Mouse (Mus musculus) intestine, postnatal 0 days (tissue): ENCODE measurements at regions not wholly inside any gene's neighbourhood (a gene's known extent, or its start where the extent isn't known, plus 50 kb on each side); places are given as distances from the start of the nearest gene placed in this dataset.

Experiments used
- ATAC-seq: fragments of 200-750 bp; cut with Nextera tagmentation; 2 replicates; pipeline ENCODE4 v1.8.0; 2017; ENCODE audit warnings: mild to moderate bottlenecking, moderate TSS enrichment, moderate library complexity
- H3K27ac ChIP-seq: fragments of 300-500 bp; sonication (generic); 2 replicates; pipeline ENCODE4 v1.5.1; 2014; ENCODE audit warnings: mild to moderate bottlenecking, low read depth, low read length, moderate library complexity
- H3K27me3 ChIP-seq: fragments of 300-500 bp; sonication (generic); replicated peaks from 2 replicates; pipeline ENCODE4 v1.6.1; 2014; ENCODE audit warnings: low read length, mixed read lengths; ENCODE audit not compliant: control insufficient read depth, insufficient read depth
- H3K36me3 ChIP-seq: fragments of 300-500 bp; sonication (generic); 2 replicates; pipeline ENCODE4 v1.6.1; 2014; ENCODE audit warnings: mild to moderate bottlenecking, moderate library complexity; ENCODE audit not compliant: control insufficient read depth, insufficient read depth
- H3K4me1 ChIP-seq: fragments of 300-500 bp; sonication (generic); replicated peaks from 2 replicates; pipeline ENCODE4 v1.6.1; 2014; ENCODE audit warnings: antibody characterized with exemption, low read length, mixed read lengths; ENCODE audit not compliant: control insufficient read depth, insufficient read depth
- H3K4me2 ChIP-seq: fragments of 300-500 bp; sonication (generic); replicated peaks from 2 replicates; pipeline ENCODE4 v1.6.1; 2014; ENCODE audit warnings: low read depth, mild to moderate bottlenecking, moderate library complexity
- H3K4me3 ChIP-seq: fragments of 300-500 bp; sonication (generic); 2 replicates; pipeline ENCODE4 v1.5.1; 2014; ENCODE audit warnings: low read depth, low read length
- H3K9ac ChIP-seq: fragments of 300-500 bp; sonication (generic); 2 replicates; pipeline ENCODE4 v1.6.1; 2014; ENCODE audit warnings: mild to moderate bottlenecking, low read depth, low read length
- H3K9me3 ChIP-seq: fragments of 300-500 bp; sonication (generic); 2 replicates; pipeline ENCODE4 v1.6.1; 2016; ENCODE audit warnings: mixed run types; ENCODE audit not compliant: control insufficient read depth
- CTCF ChIP-seq: sonication (generic); IDR thresholded peaks from 2 replicates; pipeline ENCODE4 v1.5.1; 2016; ENCODE audit warnings: low read depth, mild to moderate bottlenecking, control low read depth, antibody characterized with exemption, moderate library complexity
- WGBS: fragments of 180-500 bp; shearing (Covaris S2); extraction: QIAGEN DNeasy Blood & Tissue Kit; methylation state at CpG from one replicate; pipeline ENCODE4 v1.1.7; 2014; 5-methylcytosine and 5-hydroxymethylcytosine counted together

DNA sequence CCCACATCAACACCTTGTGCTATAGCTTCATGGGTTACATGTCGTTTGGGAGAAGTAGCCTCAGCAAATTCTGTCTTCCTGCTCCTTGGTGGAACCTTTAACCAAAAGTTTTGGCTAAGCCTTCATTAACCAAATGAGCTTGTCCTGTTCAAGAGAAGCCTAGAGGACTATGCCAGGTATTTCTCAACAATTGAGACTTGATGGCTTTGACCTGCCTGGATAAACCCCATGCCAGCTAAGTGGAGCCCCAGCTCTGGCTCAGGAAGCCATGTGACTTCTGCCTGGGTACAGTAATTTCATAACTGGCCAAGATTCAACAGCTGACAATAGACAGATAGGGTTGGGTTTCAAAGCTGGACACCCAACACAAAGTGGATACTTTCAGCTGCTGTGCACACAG is 174.5 kb downstream of the Lpin1 start:
- no peak for TF ChIP-seq CTCF
- no peaks in the 10 kb centered on the region for H3K36me3 ChIP-seq
- no peak overlapping the region for H3K4me2 ChIP-seq
- no peaks in the 10 kb centered on the region for H3K9me3 ChIP-seq
- H3K9ac ChIP-seq: no peak overlapping the region
- WGBS: 76% methylated on average over 1 of the region's 1 CpGs
- H3K27me3 ChIP-seq: no peaks in the 10 kb centered on the region
- ATAC-seq: no peak
- no peaks in the 10 kb centered on the region for H3K4me1 ChIP-seq
- no peak overlapping the region for H3K4me3 ChIP-seq
- H3K27ac ChIP-seq: no peak overlapping the region

GRCm38 (mm10) chr12:16434739-16435138 is 176.0 kb downstream of the Lpin1 start:
- no peak overlapping the region for H3K9ac ChIP-seq
- H3K27ac ChIP-seq: no peak overlapping the region
- H3K4me2 ChIP-seq: no peak overlapping the region
- 82% methylated on average over 1 of the region's 1 CpGs for WGBS
- no peaks in the 10 kb centered on the region for H3K27me3 ChIP-seq
- no peak overlapping the region for H3K4me3 ChIP-seq
- TF ChIP-seq CTCF: no peak
- H3K9me3 ChIP-seq: no peaks in the 10 kb centered on the region
- no peak for ATAC-seq
- no peaks in the 10 kb centered on the region for H3K4me1 ChIP-seq
- no peaks in the 10 kb centered on the region for H3K36me3 ChIP-seq

GRCm38 (mm10) chr12:16434225-16434624 is 176.5 kb downstream of the Lpin1 start:
- H3K4me1 ChIP-seq: no peaks in the 10 kb centered on the region
- TF ChIP-seq CTCF: no peak
- WGBS: 74% methylated on average over 1 of the region's 1 CpGs
- no peak overlapping the region for H3K4me2 ChIP-seq
- H3K9me3 ChIP-seq: no peaks in the 10 kb centered on the region
- H3K36me3 ChIP-seq: no peaks in the 10 kb centered on the region
- H3K27me3 ChIP-seq: no peaks in the 10 kb centered on the region
- no peak for ATAC-seq
- no peak overlapping the region for H3K9ac ChIP-seq
- no peak overlapping the region for H3K27ac ChIP-seq
- no peak overlapping the region for H3K4me3 ChIP-seq

- 80% methylated on average over 5 of the region's 5 CpGs for WGBS
- no peaks in the 10 kb centered on the region for H3K4me1 ChIP-seq
- H3K36me3 ChIP-seq: no peaks in the 10 kb centered on the region
These were observed 184.8 kb downstream of the Lpin1 start for GRCm38 (mm10) chr12:16425980-16426379.

GRCm38 (mm10) chr12:16424526-16424925 is 186.2 kb downstream of the Lpin1 start:
- WGBS: 90% methylated on average over 4 of the region's 4 CpGs

More at GRCm38 (mm10) chr12:16425980-16426379, 184.8 kb downstream of the Lpin1 start:
- TF ChIP-seq CTCF: no peak
- Histone ChIP-seq H3K4me3 (no peak overlapping the region), H3K9ac (no peak overlapping the region), H3K27ac (no peak overlapping the region), H3K27me3 (no peaks in the 10 kb centered on the region), H3K9me3 (no peaks in the 10 kb centered on the region), H3K4me2 (no peak overlapping the region)
- ATAC-seq: no peak

GRCm38 (mm10) chr12:16395720-16396119 is 215.0 kb downstream of the Lpin1 start:
- Histone ChIP-seq H3K4me1 (no peaks in the 10 kb centered on the region), H3K27me3 (no peaks in the 10 kb centered on the region), H3K9ac (no peak overlapping the region), H3K9me3 (no peaks in the 10 kb centered on the region), H3K4me3 (no peak overlapping the region), H3K4me2 (no peak overlapping the region), H3K36me3 (no peaks in the 10 kb centered on the region), H3K27ac (no peak overlapping the region)
- WGBS: 72% methylated on average over 2 of the region's 2 CpGs
- no peak for ATAC-seq
- no peak for TF ChIP-seq CTCF

More at GRCm38 (mm10) chr12:16424526-16424925, 186.2 kb downstream of the Lpin1 start:
- Histone ChIP-seq H3K9me3 (no peaks in the 10 kb centered on the region), H3K4me1 (no peaks in the 10 kb centered on the region), H3K4me3 (no peak overlapping the region), H3K9ac (no peak overlapping the region), H3K27me3 (no peaks in the 10 kb centered on the region), H3K27ac (no peak overlapping the region), H3K4me2 (no peak overlapping the region), H3K36me3 (no peaks in the 10 kb centered on the region)
- no peak for ATAC-seq
- TF ChIP-seq CTCF: no peak

GRCm38 (mm10) chr12:16392851-16393250 is 217.9 kb downstream of the Lpin1 start:
- ATAC-seq: no peak
- H3K36me3 ChIP-seq: no peaks in the 10 kb centered on the region
- TF ChIP-seq CTCF: no peak
- no peak overlapping the region for H3K27ac ChIP-seq
- H3K4me3 ChIP-seq: no peak overlapping the region
- H3K9ac ChIP-seq: no peak overlapping the region
- no peaks in the 10 kb centered on the region for H3K4me1 ChIP-seq
- H3K27me3 ChIP-seq: no peaks in the 10 kb centered on the region
- no peak overlapping the region for H3K4me2 ChIP-seq
- H3K9me3 ChIP-seq: no peaks in the 10 kb centered on the region
